Mouse (Mus musculus) thymus, adult 2 months (tissue): ENCODE results near the gene Gcfc2. TPM values are rescaled to one million over a fixed set of nuclear protein-coding genes. Genes with fewer than 3 reads are reported as not detected.

ENCODE experiments used
- DNase-seq: peaks from one replicate; pipeline ENCODE4 v3.0.0; 2021
- H3K27ac ChIP-seq: fragments of 200-500 bp; 2 replicates; pipeline ENCODE4 v1.5.1; 2012; ENCODE audit warnings: low read length, control low read depth; ENCODE audit not compliant: control insufficient read depth, insufficient read depth
- H3K27me3 ChIP-seq: fragments of 200-500 bp; 2 replicates; pipeline ENCODE4 v1.6.1; 2012; ENCODE audit warnings: mild to moderate bottlenecking, low read length, moderate library complexity, mixed read lengths; ENCODE audit not compliant: control insufficient read depth, insufficient read depth
- H3K36me3 ChIP-seq: fragments of 200-500 bp; 2 replicates; pipeline ENCODE4 v1.6.1; 2012; ENCODE audit warnings: mild to moderate bottlenecking, low read length, moderate library complexity; ENCODE audit not compliant: control insufficient read depth, insufficient read depth
- H3K4me1 ChIP-seq: fragments of 200-500 bp; replicated peaks from 2 replicates; pipeline ENCODE4 v1.6.1; 2012; ENCODE audit warnings: low read length; ENCODE audit not compliant: control insufficient read depth, insufficient read depth
- H3K4me3 ChIP-seq: fragments of 200-500 bp; 2 replicates; pipeline ENCODE4 v1.5.1; 2012; ENCODE audit warnings: mild to moderate bottlenecking, low read length, control low read depth, moderate library complexity; ENCODE audit not compliant: control insufficient read depth, insufficient read depth
- CTCF ChIP-seq: fragments of 200-500 bp; IDR thresholded peaks from 2 replicates; pipeline ENCODE4 v1.5.1; 2012; ENCODE audit warnings: mild to moderate bottlenecking, control low read depth, low read length, moderate library complexity, borderline replicate concordance; ENCODE audit not compliant: control insufficient read depth, poor library complexity, insufficient read depth; ENCODE audit errors: extremely low read depth
- POLR2A ChIP-seq: fragments of 200-500 bp; IDR thresholded peaks from 2 replicates; pipeline ENCODE4 v1.6.1; 2012; ENCODE audit warnings: mild to moderate bottlenecking, low read length, control low read depth, moderate library complexity; ENCODE audit not compliant: control insufficient read depth, poor library complexity, insufficient read depth; ENCODE audit errors: extremely low read depth
- WGBS: fragments of 180-500 bp; shearing (Covaris S2); methylation state at CpG from one replicate; pipeline ENCODE4 v1.1.7; 2018; 5-methylcytosine and 5-hydroxymethylcytosine counted together
- polyA plus RNA-seq: library from polyadenylated mRNA; depleted of rRNA; stranded (reverse); fragments of >200 nt; gene quantifications from 2 replicates; pipeline ENCODE4 v1.2.3, GENCODE M21; 2012

Gene Gcfc2
- polyA plus RNA-seq, 1 experiment, result 5.0 TPM

DNA sequence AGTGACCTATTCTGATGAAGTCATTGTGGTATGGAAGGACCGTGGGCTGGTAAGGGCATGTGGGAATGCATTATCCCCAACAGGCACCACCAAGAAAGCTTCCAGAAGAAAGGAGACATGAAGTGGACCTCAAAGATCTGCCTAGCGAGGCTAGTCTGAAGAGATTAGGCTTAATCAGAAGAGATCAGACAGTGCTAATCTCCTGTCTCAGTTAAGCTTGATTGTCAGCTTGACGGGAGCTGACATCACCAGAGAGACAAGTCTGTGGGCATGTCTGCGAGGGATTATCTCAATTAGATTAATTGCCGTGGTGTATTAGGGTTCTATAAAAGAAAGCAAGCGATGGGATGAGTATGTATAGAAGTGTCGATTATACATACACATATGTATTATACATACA, 47.7 kb downstream of the Gcfc2 start:
- Histone ChIP-seq H3K27ac (no peak overlapping the region), H3K4me1 (no peaks in the 10 kb centered on the region), H3K27me3 (no peaks in the 10 kb centered on the region), H3K36me3 (no peaks in the 10 kb centered on the region), H3K4me3 (no peak overlapping the region)
- TF ChIP-seq POLR2A, result no peak
- no peak for TF ChIP-seq CTCF
- DNase-seq, result no peak
- WGBS, result 97% methylated on average over 7 of the region's 7 CpGs

- H3K27ac ChIP-seq, result no peak overlapping the region
- H3K4me3 ChIP-seq, result no peak overlapping the region
- H3K27me3 ChIP-seq, result no peaks in the 10 kb centered on the region
- 92% methylated on average over 8 of the region's 8 CpGs for WGBS
- DNase-seq, result no peak
- no peaks in the 10 kb centered on the region for H3K36me3 ChIP-seq
- no peak for TF ChIP-seq POLR2A
- no peak for TF ChIP-seq CTCF
- H3K4me1 ChIP-seq, result no peaks in the 10 kb centered on the region
Observed at GRCm38 (mm10) chr6:81972595-81972994, 49.1 kb downstream of the Gcfc2 start.

- H3K4me1 ChIP-seq, result no peaks in the 10 kb centered on the region
- no peak overlapping the region for H3K4me3 ChIP-seq
- 34% methylated on average over 7 of the region's 7 CpGs for WGBS
- no peak overlapping the region for H3K27ac ChIP-seq
- H3K36me3 ChIP-seq, result no peaks in the 10 kb centered on the region
- H3K27me3 ChIP-seq, result no peaks in the 10 kb centered on the region
- TF ChIP-seq POLR2A (no peak), CTCF (peak; percentile 57; the same call in 1 of the 2 replicates)
- DNase-seq, result peak; percentile 73
Observed at GRCm38 (mm10) chr6:81975971-81976621, 52.6 kb downstream of the Gcfc2 start.

- Histone ChIP-seq H3K27me3 (no peaks in the 10 kb centered on the region), H3K4me1 (no peaks in the 10 kb centered on the region), H3K4me3 (no peak overlapping the region), H3K36me3 (no peaks in the 10 kb centered on the region), H3K27ac (no peak overlapping the region)
- TF ChIP-seq CTCF (no peak), POLR2A (no peak)
- WGBS, result 92% methylated on average over 4 of the region's 4 CpGs
- DNase-seq, result no peak
Observed at GRCm38 (mm10) chr6:81979286-81979685, 55.8 kb downstream of the Gcfc2 start.

GRCm38 (mm10) chr6:81986171-81986570, 62.7 kb downstream of the Gcfc2 start:
- H3K36me3 ChIP-seq, result no peaks in the 10 kb centered on the region
- no peak for DNase-seq
- no peak overlapping the region for H3K4me3 ChIP-seq
- TF ChIP-seq CTCF (no peak), POLR2A (no peak)
- 87% methylated on average over 8 of the region's 8 CpGs for WGBS
- H3K27ac ChIP-seq, result no peak overlapping the region
- no peaks in the 10 kb centered on the region for H3K27me3 ChIP-seq
- H3K4me1 ChIP-seq, result no peaks in the 10 kb centered on the region

- no peak for DNase-seq
- Histone ChIP-seq H3K27me3 (no peaks in the 10 kb centered on the region), H3K4me1 (no peaks in the 10 kb centered on the region), H3K27ac (no peak overlapping the region), H3K4me3 (no peak overlapping the region), H3K36me3 (no peaks in the 10 kb centered on the region)
- WGBS, result 43% methylated on average over 5 of the region's 5 CpGs
- TF ChIP-seq CTCF, result no peak
- TF ChIP-seq POLR2A, result no peak
Observed at GRCm38 (mm10) chr6:81986599-81986998, 63.1 kb downstream of the Gcfc2 start.

DNA sequence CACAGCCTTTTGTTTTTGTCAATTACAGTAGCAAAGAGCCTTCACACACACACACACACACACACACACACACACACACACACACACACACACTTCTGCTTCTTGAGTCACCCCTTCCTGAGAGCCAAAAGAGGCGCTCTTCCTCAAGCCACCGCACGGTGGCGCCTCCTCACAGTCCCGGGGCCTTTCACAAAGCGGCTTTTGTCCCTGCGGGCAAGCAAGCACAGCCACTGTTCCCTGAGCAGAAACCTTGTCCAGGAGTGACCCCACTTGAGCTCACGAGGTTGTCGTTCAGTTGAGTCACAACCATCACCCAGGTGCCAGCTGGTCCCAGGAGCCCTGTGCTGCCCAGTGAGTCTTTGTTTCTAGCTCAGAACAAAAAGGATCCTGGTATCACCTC, 63.5 kb downstream of the Gcfc2 start:
- peak; percentile 63 for DNase-seq
- TF ChIP-seq POLR2A (no peak), CTCF (peak; percentile 89)
- Histone ChIP-seq H3K4me1 (no peaks in the 10 kb centered on the region), H3K4me3 (no peak overlapping the region), H3K27ac (no peak overlapping the region), H3K27me3 (no peaks in the 10 kb centered on the region), H3K36me3 (no peaks in the 10 kb centered on the region)
- 3% methylated on average over 9 of the region's 9 CpGs for WGBS
